Mouse (Mus musculus): Measurements from ENCODE around the gene Numa1. TPM values are rescaled to one million over a fixed set of nuclear protein-coding genes. Genes with fewer than 3 reads are reported as not detected.

Numa1 gene
- polyA plus RNA-seq, 1 experiment from 2014 or later, result 110 TPM

- H3K4me3 ChIP-seq (ENCODE audit: low read length), result peak overlapping the region; percentile 84
- no peak overlapping the region for H3K27ac ChIP-seq (ENCODE audit: low read depth, low read length)
- H3K9ac ChIP-seq (ENCODE audit: low read depth, low read length), result no peak overlapping the region
- no peaks in the 10 kb centered on the region for H3K9me3 ChIP-seq (ENCODE audit: control insufficient read depth, low read length)
- ATAC-seq (ENCODE audit: low FRiP score, low TSS enrichment), result no peak
- 75% methylated on average over 9 of the region's 9 CpGs for WGBS
- no peaks in the 10 kb centered on the region for H3K27me3 ChIP-seq (ENCODE audit: control insufficient read depth, insufficient read depth, low read length)
- H3K36me3 ChIP-seq (ENCODE audit: control insufficient read depth, insufficient read depth, low read length), result peaks cover 12% of the 10 kb centered on the region; the same call in 1 of the 2 replicates
- H3K4me1 ChIP-seq (ENCODE audit: control insufficient read depth, insufficient read depth, low read length), result peaks cover 10% of the 10 kb centered on the region; the same call in 1 of the 2 replicates
- H3K4me2 ChIP-seq (replicated peaks; ENCODE audit: low read depth, low read length), result peak overlapping the region; percentile 57
These were observed 130.0 kb downstream of the Numa1 start for GRCm38 (mm10) chr7:102063891-102064290.

Other genes with a start within 250 kb of the Numa1 start
- not detected in 2 replicates for gene Phox2a, start 115.8 kb upstream of the Numa1 start, polyA plus RNA-seq (2014; fragmentation: Nextera tagmentation; extraction: Ambion mirVana)
- 24.6 and 45.8 TPM in 2 replicates for gene Inppl1, start 95.9 kb upstream of the Numa1 start, polyA plus RNA-seq (2014; fragmentation: Nextera tagmentation; extraction: Ambion mirVana)
- gene Folr2, start 76.9 kb upstream of the Numa1 start, polyA plus RNA-seq (2014; fragmentation: Nextera tagmentation; extraction: Ambion mirVana), result 1.6 and 1.9 TPM in 2 replicates
- 71.4 and 91.0 TPM in 2 replicates for gene Anapc15, start 70.4 kb upstream of the Numa1 start, polyA plus RNA-seq (2014; fragmentation: Nextera tagmentation; extraction: Ambion mirVana)
- gene Folr1, start 63.3 kb upstream of the Numa1 start, polyA plus RNA-seq (2014; fragmentation: Nextera tagmentation; extraction: Ambion mirVana), result 27.3 and 30.4 TPM in 2 replicates
- 135 and 152 TPM in 2 replicates for gene Lamtor1, start 28.2 kb upstream of the Numa1 start, polyA plus RNA-seq (2014; fragmentation: Nextera tagmentation; extraction: Ambion mirVana)
- 0.27 and 0.37 TPM in 2 replicates for gene Tomt, start 27.8 kb upstream of the Numa1 start, polyA plus RNA-seq (2014; fragmentation: Nextera tagmentation; extraction: Ambion mirVana)
- gene Lrrc51, start 216 bp upstream of the Numa1 start, polyA plus RNA-seq (2014; fragmentation: Nextera tagmentation; extraction: Ambion mirVana), result 10.0 and 14.7 TPM in 2 replicates
- 2.5 and 3.9 TPM in 2 replicates for gene Il18bp, start 84.6 kb downstream of the Numa1 start, polyA plus RNA-seq (2014; fragmentation: Nextera tagmentation; extraction: Ambion mirVana)
- 22.3 and 28.8 TPM in 2 replicates for gene Rnf121, start 131.4 kb downstream of the Numa1 start, polyA plus RNA-seq (2014; fragmentation: Nextera tagmentation; extraction: Ambion mirVana)
- gene Xndc1, start 131.4 kb downstream of the Numa1 start, polyA plus RNA-seq (2014; fragmentation: Nextera tagmentation; extraction: Ambion mirVana), result 25.4 and 27.1 TPM in 2 replicates
- 1.5 and 1.6 TPM in 2 replicates for gene Xntrpc, start 131.6 kb downstream of the Numa1 start, polyA plus RNA-seq (2014; fragmentation: Nextera tagmentation; extraction: Ambion mirVana)
- gene Trpc2, start 149.0 kb downstream of the Numa1 start, polyA plus RNA-seq (2014; fragmentation: Nextera tagmentation; extraction: Ambion mirVana), result not detected in 2 replicates
- 0.88 and 1.2 TPM in 2 replicates for gene Art1, start 167.6 kb downstream of the Numa1 start, polyA plus RNA-seq (2014; fragmentation: Nextera tagmentation; extraction: Ambion mirVana)
- 1.8 and 2.1 TPM in 2 replicates for gene Art5, start 175.4 kb downstream of the Numa1 start, polyA plus RNA-seq (2014; fragmentation: Nextera tagmentation; extraction: Ambion mirVana)
- gene Chrna10, start 182.7 kb downstream of the Numa1 start, polyA plus RNA-seq (2014; fragmentation: Nextera tagmentation; extraction: Ambion mirVana), result not detected in 2 replicates

Data from kidney, embryonic 14.5 days (tissue).